Mouse (Mus musculus): ENCODE results near the gene Acer3. TPM values are rescaled to one million over a fixed set of nuclear protein-coding genes. Genes with fewer than 3 reads are reported as not detected.

Acer3 gene
- polyA plus RNA-seq, 1 experiment from 2014 or later = 23.2 TPM

DNA sequence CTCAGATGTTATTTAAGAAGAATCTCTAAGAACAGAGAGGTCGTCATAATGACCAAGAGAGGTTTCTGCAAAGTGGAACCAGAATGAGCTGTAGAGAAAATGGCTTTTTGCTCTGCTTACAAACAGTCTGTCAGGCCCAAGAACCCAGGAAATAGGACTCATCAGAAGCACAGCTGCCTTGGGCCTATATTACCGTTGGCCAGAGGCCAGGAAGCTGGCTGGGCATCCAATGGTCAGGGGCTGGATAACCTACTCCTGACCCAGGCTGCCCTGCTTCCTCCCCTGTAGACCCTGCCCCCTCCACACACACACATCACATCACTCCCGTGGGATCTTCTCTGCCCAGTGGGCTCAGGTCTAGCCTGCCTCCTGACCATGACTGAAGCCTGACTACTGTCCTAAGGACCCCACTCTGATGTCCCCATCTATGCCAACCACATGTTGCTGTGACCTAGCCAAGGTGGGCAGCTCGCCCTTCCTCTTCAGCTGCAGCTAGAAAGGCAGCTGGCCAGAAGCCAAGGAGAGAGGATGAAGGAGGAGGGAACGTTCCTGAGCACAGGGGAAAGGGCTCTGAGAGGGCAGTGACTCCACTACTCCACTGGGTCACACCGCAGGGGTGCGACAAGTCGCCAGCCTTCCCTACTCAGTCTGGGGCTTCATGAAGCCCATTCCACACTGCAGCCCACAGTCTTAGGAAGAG lies 160.8 kb downstream of the Acer3 start:
- Histone ChIP-seq H3K4me3 (ENCODE audit: low read depth, low read length) (no peak overlapping the region), H3K9me3 (replicated peaks; ENCODE audit: control insufficient read depth, low read length) (no peaks in the 10 kb centered on the region), H3K36me3 (ENCODE audit: control insufficient read depth, insufficient read depth) (peaks cover 5% of the 10 kb centered on the region; the same call in 1 of the 2 replicates), H3K27me3 (ENCODE audit: control insufficient read depth, insufficient read depth, low read depth, low read length) (no peaks in the 10 kb centered on the region), H3K4me1 (ENCODE audit: control insufficient read depth, low read depth, low read length) (peaks cover 84% of the 10 kb centered on the region), H3K4me2 (ENCODE audit: low read depth, low read length) (no peak overlapping the region), H3K27ac (ENCODE audit: low read length) (peak overlapping the region; percentile 49), H3K9ac (ENCODE audit: low read depth, low read length) (no peak overlapping the region; the same call in 1 of the 2 replicates)
- no peak for ATAC-seq (ENCODE audit: low read depth)
- 53% methylated on average over 8 of the region's 8 CpGs for WGBS (ENCODE audit: insufficient replicate concordance)

DNA sequence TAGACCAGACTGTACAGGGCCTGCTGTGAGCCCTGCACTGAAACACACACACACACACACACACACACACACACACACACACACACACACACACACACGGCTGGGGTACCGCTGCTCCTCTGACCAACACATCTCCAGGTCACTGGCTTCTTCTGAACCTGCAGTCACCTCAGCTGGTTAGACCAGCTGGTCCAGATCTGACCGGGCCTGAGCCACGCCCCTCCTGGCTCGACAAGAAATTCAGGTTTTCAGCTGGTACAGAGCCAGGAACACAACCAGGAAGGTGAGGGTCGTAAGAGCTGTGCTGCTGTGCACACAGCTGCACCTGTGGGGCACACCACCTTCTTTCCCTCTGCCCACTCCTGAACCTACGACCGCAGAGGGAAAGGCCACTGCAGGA lies 162.5 kb downstream of the Acer3 start:
- peak; percentile 35 for ATAC-seq (ENCODE audit: low read depth)
- WGBS (ENCODE audit: insufficient replicate concordance) = 48% methylated on average over 8 of the region's 8 CpGs
- Histone ChIP-seq H3K36me3 (ENCODE audit: control insufficient read depth, insufficient read depth) (peaks cover 5% of the 10 kb centered on the region; the same call in 1 of the 2 replicates), H3K4me1 (ENCODE audit: control insufficient read depth, low read depth, low read length) (peaks cover 68% of the 10 kb centered on the region), H3K9me3 (replicated peaks; ENCODE audit: control insufficient read depth, low read length) (no peaks in the 10 kb centered on the region), H3K4me3 (ENCODE audit: low read depth, low read length) (peak overlapping the region; percentile 47), H3K27ac (ENCODE audit: low read length) (peak overlapping the region; percentile 58), H3K9ac (ENCODE audit: low read depth, low read length) (peak overlapping the region; percentile 46), H3K27me3 (ENCODE audit: control insufficient read depth, insufficient read depth, low read depth, low read length) (no peaks in the 10 kb centered on the region), H3K4me2 (ENCODE audit: low read depth, low read length) (peak overlapping the region; percentile 50)

- peak; percentile 59 for ATAC-seq (ENCODE audit: low read depth)
- no peaks in the 10 kb centered on the region for H3K27me3 ChIP-seq (ENCODE audit: control insufficient read depth, insufficient read depth, low read depth, low read length)
- H3K4me1 ChIP-seq (ENCODE audit: control insufficient read depth, low read depth, low read length) = peaks cover 62% of the 10 kb centered on the region
- H3K9ac ChIP-seq (ENCODE audit: low read depth, low read length) = peak overlapping the region; percentile 46
- 40% methylated on average over 5 of the region's 5 CpGs for WGBS (ENCODE audit: insufficient replicate concordance)
- H3K9me3 ChIP-seq (replicated peaks; ENCODE audit: control insufficient read depth, low read length) = no peaks in the 10 kb centered on the region
- peaks cover 5% of the 10 kb centered on the region; the same call in 1 of the 2 replicates for H3K36me3 ChIP-seq (ENCODE audit: control insufficient read depth, insufficient read depth)
- peak overlapping the region; percentile 47 for H3K4me3 ChIP-seq (ENCODE audit: low read depth, low read length)
- H3K4me2 ChIP-seq (ENCODE audit: low read depth, low read length) = peak overlapping the region; percentile 50
- peak overlapping the region; percentile 58 for H3K27ac ChIP-seq (ENCODE audit: low read length)
These were observed 163.2 kb downstream of the Acer3 start for GRCm38 (mm10) chr7:98157636-98158332.

Other genes starting within 250 kb of the Acer3 start
- gene Myo7a, start 201.7 kb downstream of the Acer3 start, polyA plus RNA-seq (2015; fragmentation: Nextera tagmentation; extraction: Ambion mirVana) = 9.3 and 12.1 TPM in 2 replicates
- gene Omp, start 175.7 kb downstream of the Acer3 start, polyA plus RNA-seq (2015; fragmentation: Nextera tagmentation; extraction: Ambion mirVana) = 0.53 and 0.76 TPM in 2 replicates
- gene Capn5, start 142.9 kb downstream of the Acer3 start, polyA plus RNA-seq (2015; fragmentation: Nextera tagmentation; extraction: Ambion mirVana) = 13.0 and 14.1 TPM in 2 replicates
- gene B3gnt6, start 121.7 kb downstream of the Acer3 start, polyA plus RNA-seq (2015; fragmentation: Nextera tagmentation; extraction: Ambion mirVana) = 0.04 and 0.06 TPM in 2 replicates
- gene Tsku, start 40.1 kb upstream of the Acer3 start, polyA plus RNA-seq (2015; fragmentation: Nextera tagmentation; extraction: Ambion mirVana) = 1.9 and 2.4 TPM in 2 replicates
- gene Gucy2d, start 119.2 kb upstream of the Acer3 start, polyA plus RNA-seq (2015; fragmentation: Nextera tagmentation; extraction: Ambion mirVana) = not detected in 2 replicates
- 4.6 and 7.1 TPM in 2 replicates for gene Lrrc32, start 168.1 kb upstream of the Acer3 start, polyA plus RNA-seq (2015; fragmentation: Nextera tagmentation; extraction: Ambion mirVana)

Data from liver, embryonic 16.5 days (tissue).